Mouse (Mus musculus): Measurements from ENCODE around the gene Fzd5. TPM values are rescaled to one million over a fixed set of nuclear protein-coding genes. Genes with fewer than 3 reads are reported as not detected.

Fzd5 gene
- total RNA-seq, 1 experiment from 2014 or later, result 1.5 TPM

DNA sequence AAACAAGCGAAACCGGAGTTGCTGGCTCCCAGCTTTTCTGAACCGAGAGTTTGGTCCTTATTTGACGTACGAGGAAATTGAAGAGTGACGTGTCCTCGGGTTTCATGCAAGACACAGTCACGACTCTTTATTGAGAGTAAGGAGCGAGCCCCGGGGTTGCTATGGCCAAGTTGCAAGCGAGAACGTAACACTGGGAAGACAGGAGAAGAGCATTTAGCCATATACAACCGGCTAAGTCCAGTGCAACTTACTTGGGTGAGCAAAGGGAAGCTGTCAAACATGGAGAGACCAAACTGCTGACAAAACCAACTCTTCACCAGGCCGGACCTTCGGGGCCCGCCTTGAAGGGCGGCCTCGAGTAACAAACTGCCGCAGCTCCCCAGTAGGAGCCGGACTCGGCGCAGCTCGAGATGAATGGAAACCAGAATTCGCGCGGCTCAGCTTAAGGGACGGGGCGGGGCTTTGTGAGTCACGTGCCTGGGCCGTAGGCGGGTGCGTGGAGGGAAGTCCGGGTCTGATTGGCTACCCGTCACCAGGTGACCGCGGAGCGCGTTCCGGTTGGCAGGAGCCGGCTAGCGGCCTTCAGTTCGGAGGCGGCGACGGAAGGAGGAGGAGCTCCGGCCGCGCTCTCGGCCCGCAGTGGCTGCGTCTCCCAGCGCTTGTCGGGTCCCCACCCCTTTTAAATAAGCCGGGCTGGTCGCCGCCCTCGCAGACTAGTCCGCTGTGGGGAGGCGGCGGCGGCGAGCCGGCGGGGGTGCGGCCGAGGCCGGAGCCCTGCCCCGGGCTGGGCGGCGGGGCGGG is 47.1 kb downstream of the Fzd5 start, which contains the start of gene Ccnyl1:
Gene Ccnyl1, plus strand, starts transcription at position 243 of the 801 bp plus-strand sequence.
- ATAC-seq (replicated peaks; ENCODE audit: low read depth, poor library complexity, severe bottlenecking), result peak; percentile 98

DNA sequence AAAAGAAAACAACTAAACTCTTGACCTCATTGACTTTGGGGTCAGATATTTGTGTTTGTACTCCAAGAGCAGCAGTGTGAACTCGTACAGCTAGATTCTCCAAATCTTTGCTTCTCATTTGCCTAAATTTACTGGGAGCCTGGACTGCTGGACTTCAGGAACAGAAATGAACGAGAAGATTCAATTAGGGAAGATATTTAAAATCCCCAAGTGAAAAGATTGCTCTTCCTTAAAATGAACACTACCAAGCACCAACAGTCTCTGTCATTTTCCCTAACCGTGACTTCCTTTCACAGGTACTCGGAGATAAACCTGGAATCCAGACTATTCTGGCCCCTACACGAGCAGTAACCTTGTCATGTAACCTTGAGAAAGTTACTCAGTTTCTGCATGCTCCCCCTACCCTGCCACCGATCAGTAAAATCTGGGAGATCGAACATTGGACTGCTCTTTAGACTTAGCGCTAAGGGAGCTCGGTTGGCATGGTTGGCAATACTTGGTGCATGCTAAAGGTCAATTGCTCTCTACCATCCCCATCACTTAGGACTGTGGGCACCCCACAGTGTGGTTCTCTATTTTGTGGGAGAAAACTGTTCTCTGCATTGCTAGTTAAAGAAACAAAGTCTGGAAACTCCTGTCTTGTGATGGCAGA is 47.9 kb downstream of the Fzd5 start:
- peak; percentile 7 for ATAC-seq (replicated peaks; ENCODE audit: low read depth, poor library complexity, severe bottlenecking)

DNA sequence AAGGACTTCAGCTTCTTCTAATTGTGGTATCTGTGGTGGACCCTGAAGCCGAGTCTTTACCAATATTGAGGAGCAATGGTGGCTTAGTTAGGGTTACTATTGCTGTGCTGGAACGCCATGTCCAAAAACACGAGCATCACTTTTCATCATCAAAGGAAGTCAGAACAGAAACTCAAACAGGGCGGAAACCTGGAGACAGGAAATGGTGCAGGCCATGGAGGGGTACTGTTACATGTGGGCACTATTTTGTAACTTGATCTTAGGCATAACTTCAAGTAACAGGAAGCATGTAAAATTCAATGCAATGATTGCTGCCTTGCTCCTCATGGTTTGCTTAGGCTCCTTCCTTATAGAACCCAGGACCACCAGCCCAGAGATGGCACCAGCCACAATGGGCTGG is 49.5 kb downstream of the Fzd5 start:
- ATAC-seq (replicated peaks; ENCODE audit: low read depth, poor library complexity, severe bottlenecking), result no peak

DNA sequence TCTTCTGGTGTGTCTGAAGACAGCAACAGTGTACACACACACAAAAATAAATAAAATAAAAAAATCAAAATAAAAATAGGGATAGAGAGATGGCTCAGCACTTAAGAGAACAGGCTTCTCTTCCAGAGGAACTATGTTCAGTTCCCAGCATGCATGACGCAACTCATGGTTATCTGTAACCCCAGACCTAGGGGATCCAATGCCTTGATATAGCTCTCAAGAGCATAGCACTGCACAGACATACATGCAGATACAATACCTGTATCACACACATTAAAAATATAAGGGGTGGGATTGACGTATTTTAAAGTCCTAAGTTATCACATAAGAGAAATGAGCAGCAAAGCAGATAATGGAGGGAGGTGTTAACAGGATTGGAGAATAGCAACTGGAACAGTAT is 53.1 kb downstream of the Fzd5 start:
- no peak for ATAC-seq (replicated peaks; ENCODE audit: low read depth, poor library complexity, severe bottlenecking)

DNA sequence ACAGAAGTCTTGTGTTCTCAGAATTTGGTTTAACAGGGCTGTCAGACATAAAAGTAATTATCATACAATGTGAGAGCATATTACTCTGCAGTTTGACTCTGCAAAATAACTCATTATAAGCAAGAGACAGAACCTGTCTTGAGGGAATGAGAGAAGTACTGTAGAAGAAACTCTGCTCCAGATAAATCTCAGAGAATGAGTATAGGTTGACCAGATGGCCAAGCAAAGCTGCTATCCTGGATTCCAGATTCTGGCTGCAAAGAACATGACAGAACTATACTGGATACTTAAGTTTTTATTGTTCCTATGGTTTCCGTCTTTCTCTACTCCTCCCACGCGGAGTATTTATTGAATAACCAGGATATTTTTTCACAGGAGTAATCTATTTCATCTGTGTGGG is 54.5 kb downstream of the Fzd5 start:
- no peak for ATAC-seq (replicated peaks; ENCODE audit: low read depth, poor library complexity, severe bottlenecking)

DNA sequence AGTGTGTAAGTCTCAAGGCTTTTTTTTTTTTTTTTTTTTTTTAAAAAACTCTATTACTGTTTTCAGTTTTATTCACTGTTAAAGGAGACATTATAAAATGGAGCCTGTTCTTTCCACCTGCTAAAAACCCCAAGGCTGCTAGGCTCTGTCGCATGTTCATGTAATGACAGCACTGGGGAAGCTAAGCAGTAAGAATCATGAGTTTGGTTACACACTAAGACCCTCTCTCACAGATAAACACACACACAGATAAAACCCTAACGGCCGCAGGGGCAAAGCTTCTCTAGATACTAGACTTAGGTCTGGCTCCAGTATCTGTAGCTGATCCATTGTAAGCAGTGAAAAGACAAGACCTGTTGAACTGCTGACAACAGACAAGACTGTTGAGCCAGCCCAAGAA is 56.1 kb downstream of the Fzd5 start:
- ATAC-seq (replicated peaks; ENCODE audit: low read depth, poor library complexity, severe bottlenecking), result no peak

Other genes starting within 250 kb of the Fzd5 start
- gene Creb1, start 205.1 kb downstream of the Fzd5 start, total RNA-seq (2017), result 74.3 and 81.7 TPM in 2 replicates
- gene Mettl21a, start 120.5 kb downstream of the Fzd5 start, total RNA-seq (2017), result 10.1 and 11.0 TPM in 2 replicates
- gene Ccnyl1, start 47.3 kb downstream of the Fzd5 start, total RNA-seq (2017), result 2.9 and 4.6 TPM in 2 replicates
- 6.2 and 8.7 TPM in 2 replicates for gene Plekhm3, start 219.1 kb upstream of the Fzd5 start, total RNA-seq (2017)

All from common myeloid progenitor, adult 5-6 weeks (primary cell).